Mouse (Mus musculus) central nervous system, embryonic 14 days (tissue): ENCODE data around the gene Wdr43. TPM values are rescaled to one million over a fixed set of nuclear protein-coding genes. Genes with fewer than 3 reads are reported as not detected.

ENCODE experiments used
- polyA plus RNA-seq: library from polyadenylated mRNA; depleted of rRNA; stranded (reverse); fragments of >200 nt; gene quantifications from 2 replicates; pipeline ENCODE4 v1.2.3, GENCODE M21; 2012; rRNA removed

Gene Wdr43
- 36.9 and 41.9 TPM in 2 replicates for polyA plus RNA-seq

DNA sequence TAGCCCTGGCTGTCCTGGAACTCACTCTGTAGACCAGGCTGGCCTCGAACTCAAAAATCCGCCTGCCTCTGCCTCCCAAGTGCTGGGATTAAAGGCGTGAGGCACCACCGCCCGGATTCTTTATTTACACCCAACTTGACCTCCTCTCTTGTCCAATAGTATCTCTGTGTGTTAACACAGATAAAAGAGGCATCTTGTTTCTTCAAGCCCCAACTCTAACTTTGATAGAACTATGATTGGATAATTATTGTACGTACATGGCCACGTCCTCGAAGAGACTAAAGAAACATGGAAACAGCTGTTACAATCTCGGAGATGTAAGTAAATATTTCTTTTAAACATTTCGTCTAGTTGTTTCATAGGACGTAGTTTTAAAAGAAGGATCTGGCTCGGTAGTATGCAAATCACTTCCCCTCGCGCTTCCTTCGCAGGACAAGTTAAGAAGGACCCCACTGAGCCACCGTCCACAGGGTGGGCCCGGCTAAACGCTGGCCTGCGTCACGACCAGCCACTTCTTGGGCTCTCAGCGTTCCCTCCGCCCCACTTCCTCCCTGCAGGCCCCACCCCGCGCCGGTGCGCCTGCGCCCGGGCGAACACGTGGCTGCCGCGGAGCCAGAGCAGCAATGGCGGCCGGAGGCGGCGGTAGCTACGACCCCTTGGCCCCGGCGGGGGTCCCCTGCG, at the start of gene Wdr43:
Wdr43 (plus strand) TSS at position 258 of the 681 bp plus-strand sequence.

GRCm38 (mm10) chr17:71673092-71673491, 57.4 kb downstream of the Wdr43 start, which contains the start of gene Togaram2:
Gene Togaram2, plus strand, starts transcription at chr17:71673261.

Other genes starting within 250 kb of the Wdr43 start
- 0.98 and 1.4 TPM in 2 replicates for gene Gm4707, start 156.0 kb upstream of the Wdr43 start, polyA plus RNA-seq
- 38.3 and 40.4 TPM in 2 replicates for gene Smchd1, start 140.6 kb upstream of the Wdr43 start, polyA plus RNA-seq
- gene Ndc80, start 89.0 kb upstream of the Wdr43 start, polyA plus RNA-seq = 10.7 and 13.8 TPM in 2 replicates
- gene Spdya, start 63.8 kb upstream of the Wdr43 start, polyA plus RNA-seq = 1.3 TPM in 2 replicates
- gene Togaram2, start 57.4 kb downstream of the Wdr43 start, polyA plus RNA-seq = 0.69 and 0.84 TPM in 2 replicates
- gene Pcare, start 137.0 kb downstream of the Wdr43 start, polyA plus RNA-seq = not detected in 2 replicates
- gene Clip4, start 152.6 kb downstream of the Wdr43 start, polyA plus RNA-seq = 18.9 and 20.0 TPM in 2 replicates